9 mouse cellular contexts compared by ENCODE assay signal in genomic region chr11:64890776-64891175, GRCm38 (mm10).
DNase-seq lines count a peak whose midpoint lies in the region; ATAC-seq lines count a peak whose summit lies in the region.
"Had no signal": no experiment of that assay in that cellular context is flagged by ENCODE, and none has a peak within 500 bp of the region (broad histone marks: within the 10 kb centered on the region; RNA-seq: fewer than 3 reads in every experiment).

No protein-coding gene starts in this region.

- 35% methylated on average over 3 of the region's 3 CpGs for WGBS in neural tube, embryonic 11.5 days

- no peak for ATAC-seq in CD4-positive, CD25-positive, alpha-beta regulatory T cell, adult 4 months
- no peak for ATAC-seq in neural tube, embryonic 11.5 days (ENCODE audit: insufficient read depth, low FRiP score, low TSS enrichment)

- no peaks in the 10 kb centered on the region for H3K27me3 ChIP-seq in neural tube, embryonic 11.5 days (ENCODE audit: control insufficient read depth, insufficient read depth, low read length)

- no peaks in the 10 kb centered on the region for H3K9me3 ChIP-seq in neural tube, embryonic 11.5 days (ENCODE audit: control insufficient read depth, low read length)

- no peak overlapping the region for H3K4me2 ChIP-seq in neural tube, embryonic 11.5 days (ENCODE audit: low read depth)

- H3K9ac ChIP-seq in neural tube, embryonic 11.5 days (ENCODE audit: low read length) = no peak overlapping the region

- H3K4me3 ChIP-seq in neural tube, embryonic 11.5 days (ENCODE audit: low read depth, low read length) = no peak overlapping the region
- H3K4me3 ChIP-seq: myocyte had no signal

- no peaks in the 10 kb centered on the region for H3K36me3 ChIP-seq in neural tube, embryonic 11.5 days (ENCODE audit: control insufficient read depth, insufficient read depth, low read length)

- H3K27ac ChIP-seq in neural tube, embryonic 11.5 days (ENCODE audit: low read depth, low read length) = no peak overlapping the region

- DNase-seq in CD4-positive, CD25-positive, alpha-beta regulatory T cell, adult 2 months (ENCODE audit: low read depth, low spot score) = peak; percentile 56
- DNase-seq in layer of hippocampus, adult 11-12 months (ENCODE audit: low spot score) = peak; percentile 4
- no peak for DNase-seq in layer of hippocampus, adult 8-10 months (ENCODE audit: low spot score in 2 of 2)
- peak; percentile 2 for DNase-seq in T-cell, adult 2 months (ENCODE audit: low spot score)
- peak; percentile 53 for DNase-seq in forelimb bud, embryonic 11.5 days (ENCODE audit: low read depth, low spot score)
- peak; percentile 49 for DNase-seq in neural tube, embryonic 11.5 days (ENCODE audit: low spot score)
- no peak for DNase-seq in gastrocnemius, adult 8-10 months (ENCODE audit: low spot score in 2 of 2)

- no peaks in the 10 kb centered on the region for H3K4me1 ChIP-seq in neural tube, embryonic 11.5 days (ENCODE audit: control insufficient read depth, insufficient read depth, low read length)

Comparison
In these comparisons a context has a peak if more than half of its experiments do, and no peak if none do; other contexts are left out.
1. DNase-seq: peak in CD4-positive, CD25-positive, alpha-beta regulatory T cell, adult 2 months (single experiment), layer of hippocampus, adult 11-12 months (single experiment), T-cell, adult 2 months (single experiment), forelimb bud, embryonic 11.5 days (single experiment) and neural tube, embryonic 11.5 days (single experiment); none in layer of hippocampus, adult 8-10 months (0 of 2) and gastrocnemius, adult 8-10 months (0 of 2).